Mouse (Mus musculus): ENCODE measurements at regions not wholly inside any gene's neighbourhood (a gene's known extent, or its start where the extent isn't known, plus 50 kb on each side); places are given as distances from the start of the nearest gene placed in this dataset.

DNA sequence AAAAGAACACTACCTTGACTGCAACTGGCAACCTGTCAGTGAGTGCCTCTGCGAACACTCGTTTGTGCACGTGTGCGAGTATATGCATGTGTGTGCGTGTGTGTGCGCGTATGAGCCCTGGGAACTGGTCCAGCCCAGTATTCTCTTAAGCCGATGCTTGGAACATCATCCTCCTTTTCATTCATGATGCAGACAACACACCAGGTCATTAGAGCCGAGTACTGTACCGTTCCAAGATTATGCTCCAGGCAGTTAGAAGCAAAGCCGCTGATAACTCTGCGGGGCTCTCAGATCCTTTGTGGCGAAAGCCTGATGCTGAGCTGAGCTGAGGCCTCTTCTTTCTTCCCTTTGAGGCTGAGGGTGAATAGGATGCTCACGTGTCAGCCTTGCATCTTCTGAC, 61.8 kb upstream of the Gm21915 start:
- Histone ChIP-seq H3K4me3 (replicated peaks; ENCODE audit: low read length) (no peak overlapping the region), H3K4me1 (replicated peaks; ENCODE audit: control insufficient read depth, insufficient read depth, low read length) (no peaks in the 10 kb centered on the region), H3K27me3 (ENCODE audit: control insufficient read depth, insufficient read depth, low read length) (no peaks in the 10 kb centered on the region), H3K36me3 (replicated peaks; ENCODE audit: control insufficient read depth, insufficient read depth) (no peaks in the 10 kb centered on the region), H3K9me3 (ENCODE audit: control insufficient read depth, low read length) (no peaks in the 10 kb centered on the region), H3K9ac (no peak overlapping the region), H3K27ac (no peak overlapping the region), H3K4me2 (replicated peaks) (no peak overlapping the region)
- no peak for ATAC-seq (ENCODE audit: low FRiP score)
- 77% methylated on average over 14 of the region's 14 CpGs for WGBS
- DNase-seq (ENCODE audit: low spot score): no peak

DNA sequence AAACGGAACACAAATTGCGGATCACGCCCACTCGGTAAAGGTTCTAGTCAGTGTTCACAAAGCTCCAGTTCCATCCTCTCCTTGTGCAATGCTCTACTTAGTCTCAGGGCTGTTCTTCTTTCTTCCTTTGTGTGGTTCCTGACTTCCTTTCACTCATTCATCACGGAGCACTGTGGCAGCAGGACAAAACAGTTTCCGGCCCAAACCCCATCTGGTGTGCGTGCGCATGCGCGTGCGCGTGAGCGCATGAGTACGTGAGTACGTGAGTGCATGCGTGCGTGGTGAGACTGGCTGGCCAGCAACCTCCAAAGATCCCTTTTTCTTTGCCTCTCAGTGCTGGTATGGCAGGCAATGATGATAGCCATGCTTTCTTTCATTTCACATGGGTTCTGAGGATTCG, 62.5 kb upstream of the Gm21915 start:
- Histone ChIP-seq H3K4me2 (replicated peaks) (no peak overlapping the region), H3K36me3 (replicated peaks; ENCODE audit: control insufficient read depth, insufficient read depth) (no peaks in the 10 kb centered on the region), H3K27me3 (ENCODE audit: control insufficient read depth, insufficient read depth, low read length) (no peaks in the 10 kb centered on the region), H3K9ac (no peak overlapping the region), H3K9me3 (ENCODE audit: control insufficient read depth, low read length) (no peaks in the 10 kb centered on the region), H3K4me1 (replicated peaks; ENCODE audit: control insufficient read depth, insufficient read depth, low read length) (no peaks in the 10 kb centered on the region), H3K4me3 (replicated peaks; ENCODE audit: low read length) (no peak overlapping the region), H3K27ac (no peak overlapping the region)
- ATAC-seq (ENCODE audit: low FRiP score) (no peak), DNase-seq (ENCODE audit: low spot score) (no peak)
- 90% methylated on average over 18 of the region's 18 CpGs for WGBS

DNA sequence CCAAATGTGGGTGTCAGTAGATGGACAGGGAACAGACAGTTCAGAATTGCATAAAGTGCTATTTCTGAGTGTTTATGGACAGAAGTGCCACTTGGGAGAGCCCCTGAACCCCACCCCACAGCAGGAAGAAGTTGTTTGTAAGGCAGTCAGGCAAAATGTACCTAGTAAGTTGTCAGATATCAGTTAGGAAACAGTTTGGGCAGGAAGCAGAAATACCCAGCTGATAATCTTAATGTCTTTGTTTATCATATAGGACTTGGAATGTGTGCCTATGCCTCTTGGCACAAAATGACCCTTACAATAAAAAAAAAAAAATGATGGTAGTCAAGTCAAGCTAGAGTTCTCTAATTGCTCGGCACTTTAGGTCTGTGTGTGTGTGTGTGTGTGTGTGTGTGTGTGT, 66.9 kb upstream of the Gm21915 start:
- Histone ChIP-seq H3K4me2 (replicated peaks) (no peak overlapping the region), H3K36me3 (replicated peaks; ENCODE audit: control insufficient read depth, insufficient read depth) (no peaks in the 10 kb centered on the region), H3K27ac (no peak overlapping the region), H3K27me3 (ENCODE audit: control insufficient read depth, insufficient read depth, low read length) (no peaks in the 10 kb centered on the region), H3K4me1 (replicated peaks; ENCODE audit: control insufficient read depth, insufficient read depth, low read length) (no peaks in the 10 kb centered on the region), H3K4me3 (replicated peaks; ENCODE audit: low read length) (no peak overlapping the region), H3K9me3 (ENCODE audit: control insufficient read depth, low read length) (no peaks in the 10 kb centered on the region), H3K9ac (no peak overlapping the region)
- ATAC-seq (ENCODE audit: low FRiP score): no peak
- no peak for DNase-seq (ENCODE audit: low spot score)
- 86% methylated on average over 1 of the region's 1 CpGs for WGBS

DNA sequence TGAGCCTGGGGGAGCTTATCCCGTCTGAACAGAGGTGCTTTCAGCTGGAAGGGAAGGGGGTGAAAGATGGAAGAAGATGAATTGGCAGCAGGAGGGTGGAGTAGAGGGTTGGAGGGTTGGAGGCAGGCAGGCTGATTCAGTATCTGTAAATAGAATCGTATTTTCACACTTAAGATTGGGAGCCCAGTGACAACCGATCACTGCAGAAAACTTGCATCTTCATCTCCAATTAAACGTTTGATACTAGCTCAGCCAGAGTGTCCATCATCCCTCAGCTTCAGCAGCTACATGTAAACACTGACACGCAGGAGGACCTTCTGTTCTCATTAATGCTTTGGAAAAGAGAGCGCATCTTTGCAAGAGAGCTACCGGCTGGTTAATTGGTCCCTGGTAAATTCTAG, 67.2 kb upstream of the Gramd1b start:
- Histone ChIP-seq H3K36me3 (replicated peaks; ENCODE audit: control insufficient read depth, insufficient read depth) (no peaks in the 10 kb centered on the region), H3K9ac (no peak overlapping the region), H3K27ac (no peak overlapping the region), H3K4me2 (replicated peaks) (no peak overlapping the region), H3K9me3 (ENCODE audit: control insufficient read depth, low read length) (no peaks in the 10 kb centered on the region), H3K4me1 (replicated peaks; ENCODE audit: control insufficient read depth, insufficient read depth, low read length) (no peaks in the 10 kb centered on the region), H3K27me3 (ENCODE audit: control insufficient read depth, insufficient read depth, low read length) (no peaks in the 10 kb centered on the region), H3K4me3 (replicated peaks; ENCODE audit: low read length) (no peak overlapping the region)
- ATAC-seq (ENCODE audit: low FRiP score): no peak
- no peak for DNase-seq (ENCODE audit: low spot score)
- WGBS: 80% methylated on average over 7 of the region's 7 CpGs

DNA sequence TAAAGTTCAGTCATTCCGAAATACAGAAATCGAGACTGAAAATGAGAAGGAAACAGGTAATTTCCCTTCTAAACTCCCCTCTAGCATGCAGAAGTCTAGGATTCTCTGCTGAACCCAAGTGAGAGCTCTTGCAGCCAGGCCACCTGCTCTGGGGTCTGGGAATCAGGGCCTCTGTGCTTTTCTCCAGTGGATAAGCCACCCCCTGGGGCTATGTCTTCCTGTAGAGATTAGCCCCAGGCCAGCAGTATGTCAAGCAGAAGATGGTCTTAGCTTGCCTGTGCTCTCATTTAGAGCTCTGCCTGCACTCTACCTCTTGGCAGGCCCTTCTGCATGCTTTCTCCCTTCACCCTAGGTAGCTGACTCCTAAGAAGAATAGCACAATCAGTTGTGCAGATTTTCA, 56.2 kb upstream of the Gramd1b start:
- Histone ChIP-seq H3K36me3 (replicated peaks; ENCODE audit: control insufficient read depth, insufficient read depth) (no peaks in the 10 kb centered on the region), H3K4me2 (replicated peaks) (no peak overlapping the region), H3K4me3 (replicated peaks; ENCODE audit: low read length) (no peak overlapping the region), H3K9ac (no peak overlapping the region), H3K9me3 (ENCODE audit: control insufficient read depth, low read length) (no peaks in the 10 kb centered on the region), H3K27ac (no peak overlapping the region), H3K4me1 (replicated peaks; ENCODE audit: control insufficient read depth, insufficient read depth, low read length) (no peaks in the 10 kb centered on the region), H3K27me3 (ENCODE audit: control insufficient read depth, insufficient read depth, low read length) (no peaks in the 10 kb centered on the region)
- no peak for ATAC-seq (ENCODE audit: low FRiP score)
- DNase-seq (ENCODE audit: low spot score): no peak
- 78% methylated on average over 2 of the region's 2 CpGs for WGBS

DNA sequence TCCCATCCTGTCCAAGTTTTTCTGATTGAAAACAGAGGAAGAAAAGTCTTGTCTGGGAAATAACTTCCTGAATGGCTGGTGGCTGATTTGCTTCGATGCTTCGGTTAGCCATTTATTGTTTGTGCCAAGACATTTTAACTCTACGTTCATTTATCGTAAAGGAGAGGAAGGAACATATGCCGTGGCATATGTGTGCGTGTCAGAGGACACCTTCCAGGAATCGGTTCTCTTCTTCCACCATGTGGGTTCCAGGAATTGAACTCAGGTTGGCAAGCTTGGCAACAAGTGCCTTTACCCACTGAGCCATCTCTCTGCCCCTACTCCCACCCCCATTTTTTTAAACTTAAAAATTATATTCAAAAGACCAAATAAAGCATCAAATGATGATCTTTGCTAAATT, 55.4 kb upstream of the Gramd1b start:
- 88% methylated on average over 7 of the region's 7 CpGs for WGBS
- no peaks in the 10 kb centered on the region for H3K4me1 ChIP-seq (replicated peaks; ENCODE audit: control insufficient read depth, insufficient read depth, low read length)

DNA sequence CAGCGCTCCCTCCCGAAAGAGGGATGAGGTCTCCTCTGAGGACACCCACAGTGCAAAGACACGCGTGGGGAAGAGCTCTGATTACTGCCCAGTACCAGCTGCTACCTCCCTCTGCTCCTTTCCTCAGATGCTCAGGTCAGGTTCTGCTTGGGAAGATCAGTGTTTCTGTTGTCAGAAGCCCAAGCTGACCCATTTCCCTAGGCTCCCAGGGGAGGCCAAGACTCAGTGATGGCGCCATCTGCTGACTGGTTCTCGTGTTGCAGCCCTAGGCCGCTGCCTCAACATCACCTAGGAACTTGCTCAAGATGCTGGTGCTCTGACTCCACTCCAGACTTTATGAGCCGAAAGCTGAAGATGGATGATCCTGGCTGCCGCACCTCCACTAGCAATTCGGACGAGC, 52.4 kb upstream of the Gramd1b start:
- H3K9ac ChIP-seq: no peak overlapping the region
- no peaks in the 10 kb centered on the region for H3K36me3 ChIP-seq (replicated peaks; ENCODE audit: control insufficient read depth, insufficient read depth)
- ATAC-seq (ENCODE audit: low FRiP score): no peak; the same call in 1 of the 2 replicates
- 45% methylated on average over 11 of the region's 11 CpGs for WGBS
- no peaks in the 10 kb centered on the region for H3K4me1 ChIP-seq (replicated peaks; ENCODE audit: control insufficient read depth, insufficient read depth, low read length)
- no peak overlapping the region for H3K4me3 ChIP-seq (replicated peaks; ENCODE audit: low read length)
- H3K27me3 ChIP-seq (ENCODE audit: control insufficient read depth, insufficient read depth, low read length): no peaks in the 10 kb centered on the region
- peak; percentile 71 for DNase-seq (ENCODE audit: low spot score)
- no peaks in the 10 kb centered on the region for H3K9me3 ChIP-seq (ENCODE audit: control insufficient read depth, low read length)
- H3K4me2 ChIP-seq (replicated peaks): no peak overlapping the region
- no peak overlapping the region for H3K27ac ChIP-seq

More for the DNA sequence above, 55.4 kb upstream of the Gramd1b start:
- no peak overlapping the region for H3K27ac ChIP-seq
- H3K9ac ChIP-seq: no peak overlapping the region
- no peak for DNase-seq (ENCODE audit: low spot score)
- no peak overlapping the region for H3K4me2 ChIP-seq (replicated peaks)
- no peak overlapping the region for H3K4me3 ChIP-seq (replicated peaks; ENCODE audit: low read length)
- H3K9me3 ChIP-seq (ENCODE audit: control insufficient read depth, low read length): no peaks in the 10 kb centered on the region
- ATAC-seq (ENCODE audit: low FRiP score): no peak
- H3K27me3 ChIP-seq (ENCODE audit: control insufficient read depth, insufficient read depth, low read length): no peaks in the 10 kb centered on the region
- no peaks in the 10 kb centered on the region for H3K36me3 ChIP-seq (replicated peaks; ENCODE audit: control insufficient read depth, insufficient read depth)

DNA sequence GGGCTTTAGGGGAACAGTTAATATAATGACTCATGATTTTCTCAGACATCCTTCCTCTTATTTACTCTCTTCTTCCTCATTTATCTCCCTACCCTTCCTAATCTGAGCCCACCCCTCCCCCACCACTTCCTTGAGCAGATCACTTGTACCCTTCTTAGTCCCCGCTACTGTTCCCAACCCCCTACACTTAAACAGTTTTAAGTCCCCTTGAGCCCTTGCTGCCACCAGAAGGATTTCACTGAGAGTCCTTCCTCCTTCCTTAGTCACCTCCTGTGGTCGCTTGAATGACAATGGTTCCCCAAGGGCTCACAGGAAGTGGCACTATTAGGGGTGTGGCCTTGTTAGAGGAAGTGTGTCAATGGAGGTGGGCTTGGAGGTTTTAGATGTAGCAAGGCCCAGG, 50.7 kb upstream of the Gramd1b start:
- Histone ChIP-seq H3K9ac (no peak overlapping the region), H3K36me3 (replicated peaks; ENCODE audit: control insufficient read depth, insufficient read depth) (no peaks in the 10 kb centered on the region), H3K4me1 (replicated peaks; ENCODE audit: control insufficient read depth, insufficient read depth, low read length) (no peaks in the 10 kb centered on the region), H3K27ac (no peak overlapping the region), H3K9me3 (ENCODE audit: control insufficient read depth, low read length) (no peaks in the 10 kb centered on the region), H3K4me2 (replicated peaks) (no peak overlapping the region), H3K4me3 (replicated peaks; ENCODE audit: low read length) (no peak overlapping the region), H3K27me3 (ENCODE audit: control insufficient read depth, insufficient read depth, low read length) (no peaks in the 10 kb centered on the region)
- DNase-seq (ENCODE audit: low spot score): no peak
- no peak for ATAC-seq (ENCODE audit: low FRiP score)
- 82% methylated on average over 2 of the region's 2 CpGs for WGBS
